Mouse (Mus musculus) hindbrain, embryonic 13.5 days (tissue): ENCODE results near the gene Sis. TPM values are rescaled to one million over a fixed set of nuclear protein-coding genes. Genes with fewer than 3 reads are reported as not detected.

Experiments used
- polyA plus RNA-seq: library from polyadenylated mRNA; unstranded; fragments of >200 nt; fragmentation: Nextera tagmentation; extraction: Ambion mirVana; gene quantifications from 2 replicates; pipeline ENCODE4 v1.2.1, GENCODE M21; 2015

Sis gene
- polyA plus RNA-seq, 1 experiment from 2014 or later = not detected

Other genes starting within 250 kb of the Sis start
- 15.2 and 16.9 TPM in 2 replicates for gene Slitrk3, start 89.9 kb upstream of the Sis start, polyA plus RNA-seq